Mouse (Mus musculus) midbrain, embryonic 16.5 days (tissue): ENCODE measurements around the gene Cwc27. TPM values are rescaled to one million over a fixed set of nuclear protein-coding genes. Genes with fewer than 3 reads are reported as not detected.
A peak's percentile ranks its signal among the peaks of the same experiment; 100 is the strongest.

Source experiments
- ATAC-seq: fragments of 200-750 bp; cut with Nextera tagmentation; 2 replicates; pipeline ENCODE4 v1.8.0; 2017; ENCODE audit warnings: moderate TSS enrichment
- H3K27ac ChIP-seq: fragments of 300-500 bp; sonication (generic); 2 replicates; pipeline ENCODE4 v1.5.1; 2014; ENCODE audit warnings: mild to moderate bottlenecking, low read length, mixed read lengths
- H3K27me3 ChIP-seq: fragments of 300-500 bp; sonication (generic); 2 replicates; pipeline ENCODE4 v1.6.1; 2014; ENCODE audit warnings: low read depth, low read length, mixed read lengths; ENCODE audit not compliant: control insufficient read depth, insufficient read depth
- H3K36me3 ChIP-seq: fragments of 300-500 bp; sonication (generic); 2 replicates; pipeline ENCODE4 v1.6.1; 2014; ENCODE audit warnings: mild to moderate bottlenecking, low read length, moderate library complexity, mixed read lengths; ENCODE audit not compliant: control insufficient read depth, insufficient read depth
- H3K4me1 ChIP-seq: fragments of 300-500 bp; sonication (generic); 2 replicates; pipeline ENCODE4 v1.6.1; 2014; ENCODE audit warnings: mild to moderate bottlenecking, low read length, mixed read lengths; ENCODE audit not compliant: control insufficient read depth, insufficient read depth
- H3K4me2 ChIP-seq: fragments of 300-500 bp; sonication (generic); 2 replicates; pipeline ENCODE4 v1.6.1; 2014; ENCODE audit warnings: mild to moderate bottlenecking, low read length, mixed read lengths
- H3K4me3 ChIP-seq: fragments of 300-500 bp; sonication (generic); 2 replicates; pipeline ENCODE4 v1.5.1; 2014; ENCODE audit warnings: low read depth, mild to moderate bottlenecking, low read length, moderate library complexity, mixed read lengths
- H3K9ac ChIP-seq: fragments of 300-500 bp; sonication (generic); 2 replicates; pipeline ENCODE4 v1.6.1; 2014; ENCODE audit warnings: low read depth, low read length, mixed read lengths
- H3K9me3 ChIP-seq: fragments of 300-500 bp; sonication (generic); replicated peaks from 2 replicates; pipeline ENCODE4 v1.6.1; 2014; ENCODE audit warnings: mild to moderate bottlenecking, low read length, mixed read lengths; ENCODE audit not compliant: control insufficient read depth, poor library complexity, severe bottlenecking
- WGBS: fragments of 180-500 bp; shearing (Covaris S2); extraction: QIAGEN DNeasy Blood & Tissue Kit; methylation state at CpG from one replicate; pipeline ENCODE4 v1.1.7; 2014; 5-methylcytosine and 5-hydroxymethylcytosine counted together
- polyA plus RNA-seq: library from polyadenylated mRNA; unstranded; fragments of >200 nt; fragmentation: Nextera tagmentation; extraction: Ambion mirVana; gene quantifications from 2 replicates; pipeline ENCODE4 v1.2.1, GENCODE M21; 2015

Gene Cwc27
- polyA plus RNA-seq, 1 experiment from 2014 or later: 27.7 TPM

DNA sequence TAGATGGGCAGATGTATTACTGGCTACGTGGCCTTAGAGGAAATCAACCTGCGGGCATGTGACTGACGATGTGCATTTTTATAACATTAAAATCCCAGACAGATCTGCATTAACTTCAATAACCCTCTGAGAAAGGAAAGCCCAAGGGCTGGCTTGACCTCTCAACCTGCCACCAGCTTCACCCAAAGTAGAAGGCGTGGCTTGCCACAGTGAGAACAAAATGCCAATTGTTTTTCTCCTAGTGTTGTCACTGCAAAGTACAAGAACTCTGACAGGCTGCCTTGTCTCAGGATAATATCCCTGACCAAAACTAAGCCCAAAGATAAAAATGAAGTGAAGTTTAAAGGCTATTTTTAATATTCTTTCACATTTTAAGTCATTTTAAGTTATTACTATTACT lies 188.9 kb downstream of the Cwc27 start:
- Histone ChIP-seq H3K27ac (no peak overlapping the region), H3K9me3 (no peaks in the 10 kb centered on the region), H3K4me3 (no peak overlapping the region), H3K4me1 (peaks cover 2% of the 10 kb centered on the region; the same call in 1 of the 2 replicates), H3K4me2 (no peak overlapping the region), H3K27me3 (no peaks in the 10 kb centered on the region), H3K36me3 (no peaks in the 10 kb centered on the region), H3K9ac (no peak overlapping the region)
- ATAC-seq: no peak
- WGBS: 50% methylated on average over 4 of the region's 4 CpGs

DNA sequence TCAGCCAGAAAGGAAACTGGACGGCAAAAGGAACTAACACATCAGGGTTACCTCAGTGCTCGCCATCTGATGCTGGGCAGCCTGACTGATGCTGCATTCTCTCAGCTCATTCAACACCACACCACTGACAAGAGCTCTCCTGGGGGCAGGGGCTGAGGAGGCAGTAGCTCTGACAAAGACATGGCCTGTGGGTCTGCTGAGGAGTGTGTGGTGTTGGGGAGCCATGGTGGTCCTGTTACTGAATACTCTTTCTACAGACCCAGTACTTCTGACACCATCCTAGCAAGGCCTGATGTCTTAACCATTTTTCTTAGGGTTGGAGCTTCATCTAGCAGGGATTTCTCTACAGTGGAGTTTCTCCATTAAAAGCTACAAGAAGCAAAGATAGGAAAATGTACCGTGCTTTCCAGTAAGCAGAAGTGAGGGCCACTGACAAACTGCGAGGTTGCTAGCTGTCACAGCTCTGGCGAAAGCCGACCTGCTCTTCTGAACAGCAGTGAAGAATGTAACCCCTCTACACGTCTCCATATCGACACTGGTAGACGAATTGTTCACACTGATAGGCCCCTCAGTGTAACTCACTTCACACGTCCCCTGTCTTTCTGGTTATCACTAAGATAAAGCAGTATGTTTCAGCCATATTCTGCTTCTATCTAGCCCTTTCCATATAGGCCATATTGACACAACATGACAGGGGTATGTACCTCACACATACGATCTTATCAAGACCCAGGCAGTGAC lies 189.6 kb downstream of the Cwc27 start:
- WGBS: 81% methylated on average over 11 of the region's 11 CpGs
- Histone ChIP-seq H3K4me2 (no peak overlapping the region), H3K9me3 (no peaks in the 10 kb centered on the region), H3K9ac (no peak overlapping the region), H3K4me3 (no peak overlapping the region), H3K27me3 (no peaks in the 10 kb centered on the region), H3K4me1 (no peaks in the 10 kb centered on the region), H3K36me3 (no peaks in the 10 kb centered on the region), H3K27ac (no peak overlapping the region)
- ATAC-seq: no peak

DNA sequence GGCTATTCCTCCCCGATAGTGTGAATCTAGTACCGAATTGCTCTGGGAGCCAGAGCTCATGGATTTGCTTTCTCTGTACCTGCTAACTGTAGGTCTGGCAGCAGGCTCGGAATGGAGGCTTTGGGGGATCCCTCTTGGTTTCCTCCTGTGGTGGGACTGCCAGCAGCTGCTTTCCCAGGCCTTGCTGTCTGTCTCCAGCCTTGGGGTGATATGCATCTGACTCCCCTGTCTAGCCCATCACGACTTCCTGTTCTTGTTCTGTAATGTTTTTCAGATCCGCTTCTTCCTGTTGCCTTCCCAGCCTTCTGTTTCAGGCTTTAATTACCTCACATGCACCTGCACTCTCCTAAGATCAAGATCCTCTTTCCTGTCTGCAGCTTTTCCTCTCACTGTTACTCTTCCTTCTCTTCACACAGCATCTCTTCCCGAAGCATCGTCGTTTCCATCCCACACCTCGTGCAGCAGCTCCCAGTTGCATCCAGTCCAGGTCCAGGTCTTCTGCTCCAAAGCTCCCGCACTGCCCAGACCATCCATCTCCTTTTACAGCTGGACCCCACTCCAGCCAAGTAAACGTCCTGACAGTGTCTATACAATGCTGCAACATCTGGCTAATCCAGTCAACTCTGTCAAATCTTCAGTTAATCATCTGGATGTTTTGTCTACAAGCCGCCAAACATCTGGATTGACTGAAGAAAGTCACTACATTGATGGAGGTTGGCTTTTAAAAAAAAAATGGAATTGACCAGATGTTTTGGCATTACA lies 193.6 kb downstream of the Cwc27 start:
- Histone ChIP-seq H3K9ac (no peak overlapping the region), H3K36me3 (no peaks in the 10 kb centered on the region), H3K4me1 (no peaks in the 10 kb centered on the region), H3K27ac (no peak overlapping the region), H3K4me2 (no peak overlapping the region), H3K9me3 (no peaks in the 10 kb centered on the region), H3K27me3 (no peaks in the 10 kb centered on the region), H3K4me3 (no peak overlapping the region)
- no peak for ATAC-seq
- 82% methylated on average over 12 of the region's 12 CpGs for WGBS

DNA sequence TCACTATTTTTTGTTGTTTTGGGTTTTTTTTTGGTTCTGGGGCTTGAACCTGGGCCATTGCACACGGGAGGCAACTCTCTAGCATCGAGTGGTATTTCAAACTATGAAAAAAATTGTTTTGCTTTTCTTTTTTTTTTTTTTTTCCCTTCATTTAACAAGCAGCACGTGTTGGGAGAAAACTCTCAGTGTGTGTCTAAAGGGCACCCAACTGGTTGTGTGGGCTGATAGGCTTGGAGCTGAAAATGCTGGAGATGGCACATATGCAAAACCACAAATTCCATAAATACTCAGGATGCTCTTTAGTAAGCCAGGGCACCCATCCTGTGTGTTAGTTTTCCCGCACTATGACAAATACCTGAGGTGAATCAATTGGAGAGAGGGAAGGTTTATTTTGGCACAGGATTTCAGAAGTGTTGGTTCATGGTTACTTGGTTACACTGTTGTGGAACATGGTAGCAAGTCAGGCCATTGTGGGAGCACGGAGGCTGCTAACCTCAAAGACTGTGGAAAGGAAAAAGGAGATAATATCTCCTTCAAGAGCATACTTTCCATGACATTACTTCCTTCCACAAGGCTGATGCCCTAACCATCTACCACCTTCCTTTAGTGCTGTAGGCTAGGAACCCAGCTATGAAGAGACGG lies 194.7 kb downstream of the Cwc27 start:
- Histone ChIP-seq H3K9me3 (no peaks in the 10 kb centered on the region), H3K27me3 (no peaks in the 10 kb centered on the region), H3K27ac (no peak overlapping the region), H3K36me3 (no peaks in the 10 kb centered on the region), H3K4me3 (no peak overlapping the region), H3K9ac (no peak overlapping the region), H3K4me2 (no peak overlapping the region), H3K4me1 (no peaks in the 10 kb centered on the region)
- WGBS: 89% methylated on average over 6 of the region's 6 CpGs
- no peak for ATAC-seq

DNA sequence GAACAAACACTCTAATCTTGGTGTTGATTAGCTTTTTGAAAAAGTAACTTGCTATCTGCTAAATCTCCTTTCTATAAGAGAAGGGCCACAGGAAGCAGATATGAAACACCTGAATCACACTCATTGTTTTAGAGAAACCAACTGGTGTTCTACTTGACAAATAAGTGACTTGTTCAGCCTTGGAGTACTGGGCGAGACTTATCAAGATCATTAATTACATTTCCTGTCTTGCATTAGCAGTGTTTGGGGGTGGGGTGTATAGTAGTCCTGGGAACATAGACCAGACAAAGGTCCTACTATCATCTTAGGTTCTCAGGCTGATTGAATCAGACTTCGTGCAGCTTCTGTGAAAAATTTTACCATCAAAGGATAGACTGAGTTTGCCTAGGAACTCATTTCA lies 196.5 kb downstream of the Cwc27 start:
- no peak overlapping the region for H3K4me3 ChIP-seq
- H3K9ac ChIP-seq: no peak overlapping the region
- peaks cover 3% of the 10 kb centered on the region; the same call in 1 of the 2 replicates for H3K4me1 ChIP-seq
- no peaks in the 10 kb centered on the region for H3K36me3 ChIP-seq
- H3K27ac ChIP-seq: no peak overlapping the region
- WGBS: 84% methylated on average over 2 of the region's 2 CpGs
- no peaks in the 10 kb centered on the region for H3K9me3 ChIP-seq
- no peak for ATAC-seq
- no peaks in the 10 kb centered on the region for H3K27me3 ChIP-seq
- no peak overlapping the region for H3K4me2 ChIP-seq

DNA sequence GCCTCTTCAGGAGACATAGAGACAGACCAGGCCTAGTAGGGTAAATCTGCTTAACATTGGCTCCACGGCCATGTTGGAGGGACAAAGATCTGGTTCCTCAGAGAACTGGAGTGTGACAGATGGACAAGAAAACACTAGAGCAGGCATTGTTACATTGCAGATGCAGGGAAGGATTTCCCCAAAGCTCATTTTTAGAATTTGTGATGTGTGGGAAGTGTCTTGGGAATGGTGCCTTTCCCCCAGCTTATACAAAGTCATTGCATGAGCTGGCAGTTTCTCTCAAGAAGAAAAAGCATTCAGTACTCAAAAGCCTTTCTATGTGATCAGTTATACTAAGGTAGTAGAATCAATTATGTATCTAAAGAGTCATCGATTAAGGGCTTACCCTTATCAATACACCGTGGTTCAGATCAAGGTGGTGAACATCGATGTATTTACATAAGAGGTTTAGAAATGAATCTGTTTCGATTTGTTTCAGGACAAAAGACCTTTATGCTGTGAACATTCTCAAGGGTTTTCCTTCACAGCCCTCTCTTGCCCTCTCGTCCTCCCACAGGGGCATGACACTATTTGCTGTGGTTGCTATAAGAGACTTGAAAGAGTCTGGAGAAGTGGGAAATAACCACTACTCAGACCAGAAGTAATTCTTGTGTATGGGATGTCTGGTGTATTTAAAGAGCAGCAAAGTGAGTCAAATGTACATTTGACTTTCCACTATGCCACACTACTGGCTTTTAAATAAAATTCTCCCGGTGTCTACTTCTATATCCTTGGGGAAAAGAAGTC lies 197.2 kb downstream of the Cwc27 start:
- 86% methylated on average over 7 of the region's 7 CpGs for WGBS
- no peaks in the 10 kb centered on the region for H3K36me3 ChIP-seq
- no peak overlapping the region for H3K27ac ChIP-seq
- ATAC-seq: no peak
- H3K9me3 ChIP-seq: no peaks in the 10 kb centered on the region
- H3K27me3 ChIP-seq: no peaks in the 10 kb centered on the region
- H3K4me1 ChIP-seq: peaks cover 3% of the 10 kb centered on the region; the same call in 1 of the 2 replicates
- no peak overlapping the region for H3K9ac ChIP-seq
- H3K4me2 ChIP-seq: no peak overlapping the region
- no peak overlapping the region for H3K4me3 ChIP-seq

DNA sequence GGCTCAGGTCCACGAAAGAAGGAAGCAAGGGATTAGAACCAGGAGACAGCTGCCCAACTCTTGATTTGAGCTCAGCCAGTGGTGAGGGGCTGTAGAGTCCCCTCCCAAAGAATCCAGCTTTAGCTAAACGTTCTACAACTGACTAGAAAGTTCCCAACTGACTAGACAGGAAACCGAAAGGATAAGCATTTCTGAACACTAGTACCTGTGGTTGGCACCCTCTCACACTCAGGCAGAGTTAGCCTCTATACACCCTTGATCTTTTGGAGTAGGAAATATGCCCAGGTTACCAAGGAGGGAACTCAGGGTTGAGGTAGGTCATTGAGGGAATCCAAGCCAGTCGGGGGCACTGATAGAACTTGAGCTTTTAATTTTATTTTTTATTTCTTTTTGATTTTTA lies 199.7 kb downstream of the Cwc27 start:
- Histone ChIP-seq H3K4me3 (no peak overlapping the region), H3K9me3 (no peaks in the 10 kb centered on the region), H3K27me3 (no peaks in the 10 kb centered on the region), H3K36me3 (no peaks in the 10 kb centered on the region), H3K4me2 (no peak overlapping the region), H3K9ac (no peak overlapping the region), H3K27ac (no peak overlapping the region), H3K4me1 (peaks cover 3% of the 10 kb centered on the region; the same call in 1 of the 2 replicates)
- ATAC-seq: no peak
- WGBS: 85% methylated on average over 4 of the region's 4 CpGs

DNA sequence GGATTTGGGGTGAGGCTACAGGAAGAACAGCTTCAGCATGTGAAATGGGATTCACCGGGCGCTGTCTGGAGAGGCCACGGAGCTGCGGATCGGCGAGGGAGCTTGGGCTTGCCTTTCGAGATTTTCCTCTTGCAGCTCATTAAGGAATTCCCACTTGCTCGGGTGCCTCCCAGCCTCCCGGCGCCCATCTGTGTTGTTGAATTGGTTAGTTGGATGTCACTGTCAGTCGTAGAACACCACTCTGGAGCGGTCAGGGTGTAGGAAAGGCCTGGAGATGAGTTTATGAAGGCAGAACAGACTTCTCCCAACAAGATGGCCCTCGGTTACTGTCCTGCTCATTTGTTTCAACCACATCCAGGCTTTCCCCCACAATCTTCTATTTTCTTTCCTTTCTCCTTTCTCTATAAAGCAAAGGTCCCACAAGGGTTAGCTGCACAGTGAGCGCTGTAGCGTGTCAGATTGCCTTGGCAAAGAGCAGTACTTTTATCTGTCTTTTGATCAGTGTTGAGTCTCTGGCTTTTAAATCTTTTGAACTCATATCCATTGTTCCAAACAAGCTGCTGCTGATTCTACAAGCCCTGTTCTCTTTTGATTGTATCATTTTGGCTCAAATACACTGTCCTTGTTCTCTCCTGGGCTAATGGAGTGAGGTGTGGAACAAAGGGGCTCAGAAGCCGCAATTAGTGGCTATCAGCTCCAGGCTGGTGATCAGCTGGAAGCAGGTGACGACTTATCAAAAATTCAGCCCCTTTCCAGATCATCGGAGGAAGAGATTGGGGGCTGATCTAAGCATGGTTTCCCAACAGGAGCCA lies 200.7 kb downstream of the Cwc27 start:
- no peak overlapping the region for H3K9ac ChIP-seq
- no peak overlapping the region for H3K27ac ChIP-seq
- 47% methylated on average over 18 of the region's 18 CpGs for WGBS
- H3K9me3 ChIP-seq: no peaks in the 10 kb centered on the region
- H3K4me3 ChIP-seq: no peak overlapping the region
- H3K27me3 ChIP-seq: no peaks in the 10 kb centered on the region
- peaks cover 3% of the 10 kb centered on the region; the same call in 1 of the 2 replicates for H3K4me1 ChIP-seq
- ATAC-seq: peak; percentile 81
- H3K36me3 ChIP-seq: no peaks in the 10 kb centered on the region
- no peak overlapping the region for H3K4me2 ChIP-seq
